Mouse (Mus musculus): ENCODE data around the gene Foxg1. TPM values are rescaled to one million over a fixed set of nuclear protein-coding genes. Genes with fewer than 3 reads are reported as not detected.

The Foxg1 gene
- polyA plus RNA-seq, 1 experiment from 2014 or later: 0.81 TPM

DNA sequence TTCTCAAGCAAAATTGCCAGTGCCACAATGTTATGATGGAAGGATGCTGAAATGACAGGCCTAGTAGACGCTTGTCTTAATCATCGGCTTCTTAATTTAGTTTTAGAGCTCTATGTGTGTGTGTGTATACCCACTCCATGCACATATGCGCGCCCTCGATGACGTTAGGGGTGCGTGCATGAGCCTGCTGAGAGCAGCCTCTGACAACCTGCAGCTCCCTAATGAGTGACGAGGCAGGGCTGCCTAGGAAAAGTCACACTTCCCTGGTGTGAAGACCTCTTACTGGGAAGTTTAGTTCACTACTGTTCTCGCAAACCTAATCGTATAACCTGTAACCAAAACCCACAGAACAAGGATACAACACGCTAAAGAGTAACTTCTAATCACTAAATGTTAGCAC, 3.0 kb upstream of the Foxg1 start:
- 4% methylated on average over 11 of the region's 11 CpGs for WGBS
- Histone ChIP-seq H3K4me3 (no peak overlapping the region), H3K4me1 (replicated peaks) (peaks cover 21% of the 10 kb centered on the region), H3K9me3 (no peaks in the 10 kb centered on the region), H3K36me3 (no peaks in the 10 kb centered on the region), H3K27ac (no peak overlapping the region), H3K27me3 (ENCODE audit: insufficient read depth, poor library complexity, severe bottlenecking) (peaks cover 100% of the 10 kb centered on the region)
- DNase-seq (ENCODE audit: low spot score): no peak

GRCm38 (mm10) chr12:49380442-49380841, 2.0 kb upstream of the Foxg1 start:
- Histone ChIP-seq H3K27ac (no peak overlapping the region), H3K9me3 (no peaks in the 10 kb centered on the region), H3K4me1 (replicated peaks) (peaks cover 27% of the 10 kb centered on the region), H3K36me3 (no peaks in the 10 kb centered on the region), H3K4me3 (no peak overlapping the region), H3K27me3 (ENCODE audit: insufficient read depth, poor library complexity, severe bottlenecking) (peaks cover 100% of the 10 kb centered on the region)
- WGBS: 1% methylated on average over 4 of the region's 4 CpGs
- DNase-seq (ENCODE audit: low spot score): no peak

DNA sequence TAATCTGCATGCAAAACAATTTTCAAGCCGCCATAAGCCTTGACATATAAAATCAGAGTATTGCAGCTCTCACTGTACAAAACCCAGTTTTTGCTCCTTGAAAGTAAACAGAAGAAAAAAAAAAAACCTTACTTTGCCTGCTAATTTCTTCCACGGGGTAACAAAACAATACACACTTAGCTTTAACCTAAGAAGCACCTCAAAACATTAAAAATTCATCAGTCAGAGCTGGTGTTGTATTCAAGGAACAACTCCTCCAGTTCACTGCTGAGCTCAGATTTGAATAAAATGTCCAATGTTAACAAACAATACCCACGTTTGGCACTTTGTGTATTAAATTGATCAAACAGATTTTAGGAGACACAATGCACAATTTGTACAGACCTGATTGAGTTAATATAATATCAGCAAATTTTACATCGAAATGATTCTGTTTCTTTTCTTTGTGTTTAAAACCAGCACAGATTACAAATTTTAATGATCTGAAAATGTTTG, 1.4 kb upstream of the Foxg1 start:
- H3K36me3 ChIP-seq: no peaks in the 10 kb centered on the region
- no peak overlapping the region for H3K4me3 ChIP-seq
- 2% methylated on average over 4 of the region's 4 CpGs for WGBS
- no peaks in the 10 kb centered on the region for H3K9me3 ChIP-seq
- H3K4me1 ChIP-seq (replicated peaks): peaks cover 28% of the 10 kb centered on the region
- H3K27ac ChIP-seq: no peak overlapping the region
- no peak for DNase-seq (ENCODE audit: low spot score)
- H3K27me3 ChIP-seq (ENCODE audit: insufficient read depth, poor library complexity, severe bottlenecking): peaks cover 100% of the 10 kb centered on the region

DNA sequence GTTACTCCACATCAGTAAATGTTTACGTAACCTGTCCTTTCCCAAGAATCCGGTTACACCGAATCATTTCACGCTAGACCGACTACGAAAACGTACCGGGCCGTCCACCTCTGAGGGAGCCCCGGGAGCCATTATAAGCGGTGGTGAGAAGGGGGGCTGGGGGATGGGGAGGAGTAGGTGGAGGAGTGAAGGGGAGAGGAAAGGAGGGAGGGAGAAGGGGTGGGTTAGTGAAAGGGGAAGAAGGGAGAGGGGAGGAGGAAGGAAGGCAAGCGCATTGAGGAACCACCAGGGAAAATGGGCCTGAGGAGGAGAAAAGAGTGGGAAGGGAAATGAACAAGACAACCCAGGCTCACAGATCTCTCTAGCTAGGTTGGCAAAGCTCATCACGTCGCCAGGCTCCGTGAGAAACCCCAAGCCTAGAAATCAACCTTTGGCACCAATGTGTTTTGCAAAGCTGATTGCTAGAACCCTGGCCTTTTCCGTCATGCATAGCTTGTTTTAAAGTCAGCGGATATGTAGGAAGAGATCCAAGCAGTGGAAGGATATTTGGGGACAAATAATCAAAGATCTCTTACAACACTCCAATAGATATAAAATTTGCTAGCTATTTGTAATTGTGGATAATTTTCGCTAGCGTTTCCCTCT, 617 bp upstream of the Foxg1 start:
- H3K9me3 ChIP-seq: no peaks in the 10 kb centered on the region
- H3K27ac ChIP-seq: no peak overlapping the region
- H3K27me3 ChIP-seq (ENCODE audit: insufficient read depth, poor library complexity, severe bottlenecking): peaks cover 100% of the 10 kb centered on the region
- under 1% methylated on average over 19 of the region's 19 CpGs for WGBS
- 0 out of 2 replicates have a peak overlapping the region, but pooled peaks have one; percentile 18 for H3K4me3 ChIP-seq
- H3K4me1 ChIP-seq (replicated peaks): peaks cover 28% of the 10 kb centered on the region
- H3K36me3 ChIP-seq: no peaks in the 10 kb centered on the region
- peak; percentile 47 for DNase-seq (ENCODE audit: low spot score)

DNA sequence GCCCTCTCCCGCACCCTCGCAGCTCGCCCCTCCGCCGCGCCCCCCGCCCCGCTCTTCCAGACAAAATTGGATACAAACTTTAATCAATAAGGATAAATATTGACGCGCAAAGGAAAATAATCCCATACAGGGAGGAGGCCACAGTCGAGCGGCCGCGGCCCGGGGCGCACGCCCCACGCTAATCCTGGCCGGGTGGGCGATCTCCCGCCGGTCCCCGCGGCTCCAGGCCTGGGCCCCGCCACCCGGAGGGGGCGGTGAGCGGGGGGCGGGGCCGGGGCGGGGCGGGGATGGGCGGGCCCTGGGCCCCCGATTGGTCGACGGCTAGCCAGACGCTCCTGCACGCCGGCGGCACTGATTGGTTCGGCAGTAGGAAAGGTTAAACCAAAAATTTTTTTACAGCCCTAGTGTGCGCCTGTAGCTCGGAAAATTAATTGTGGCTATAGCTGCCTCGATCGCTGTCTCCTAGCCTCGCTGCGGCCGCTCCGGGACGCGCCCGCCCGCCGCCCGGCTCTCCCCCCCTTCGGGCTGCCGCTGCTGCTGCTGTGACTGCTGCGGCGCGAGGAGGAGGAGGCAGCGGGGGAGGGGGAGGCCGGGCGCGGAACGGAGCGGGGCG, 1.2 kb downstream of the Foxg1 start:
- H3K9me3 ChIP-seq: no peaks in the 10 kb centered on the region
- WGBS: under 1% methylated on average over 55 of the region's 67 CpGs

DNA sequence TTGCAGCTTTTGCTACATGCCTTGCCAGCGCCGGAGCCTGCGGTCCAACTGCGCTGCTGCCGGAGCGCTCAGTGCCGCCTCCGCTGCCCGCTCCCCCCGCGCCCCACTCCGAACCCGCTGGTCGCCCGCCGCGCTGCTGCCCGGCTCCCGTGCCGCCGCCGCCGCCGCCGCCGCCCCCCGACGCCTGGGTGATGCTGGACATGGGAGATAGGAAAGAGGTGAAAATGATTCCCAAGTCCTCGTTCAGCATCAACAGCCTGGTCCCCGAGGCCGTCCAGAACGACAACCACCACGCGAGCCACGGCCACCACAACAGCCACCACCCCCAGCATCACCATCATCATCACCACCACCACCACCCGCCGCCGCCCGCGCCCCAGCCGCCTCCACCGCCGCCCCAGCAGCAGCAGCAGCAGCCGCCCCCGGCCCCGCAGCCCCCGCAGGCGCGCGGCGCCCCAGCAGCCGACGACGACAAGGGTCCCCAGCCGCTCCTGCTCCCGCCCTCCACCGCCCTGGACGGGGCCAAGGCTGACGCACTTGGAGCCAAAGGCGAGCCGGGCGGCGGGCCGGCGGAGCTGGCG, 1.9 kb downstream of the Foxg1 start:
- H3K4me1 ChIP-seq (replicated peaks): peaks cover 28% of the 10 kb centered on the region
- under 1% methylated on average over 59 of the region's 66 CpGs for WGBS
- H3K27ac ChIP-seq: peak overlapping the region; percentile 65
- peak; percentile 49 for DNase-seq (ENCODE audit: low spot score)
- H3K9me3 ChIP-seq: no peaks in the 10 kb centered on the region
- no peaks in the 10 kb centered on the region for H3K36me3 ChIP-seq
- H3K4me3 ChIP-seq: peak overlapping the region; percentile 52
- H3K27me3 ChIP-seq (ENCODE audit: insufficient read depth, poor library complexity, severe bottlenecking): peaks cover 99% of the 10 kb centered on the region

More for the DNA sequence above, 1.2 kb downstream of the Foxg1 start:
- Histone ChIP-seq H3K4me1 (replicated peaks) (peaks cover 28% of the 10 kb centered on the region), H3K27me3 (ENCODE audit: insufficient read depth, poor library complexity, severe bottlenecking) (peaks cover 99% of the 10 kb centered on the region), H3K27ac (peak overlapping the region; percentile 65; the same call in 1 of the 2 replicates), H3K4me3 (peak overlapping the region; percentile 52), H3K36me3 (no peaks in the 10 kb centered on the region)
- DNase-seq (ENCODE audit: low spot score): peak; percentile 79

- Histone ChIP-seq H3K36me3 (no peaks in the 10 kb centered on the region), H3K4me1 (replicated peaks) (peaks cover 28% of the 10 kb centered on the region), H3K27me3 (ENCODE audit: insufficient read depth, poor library complexity, severe bottlenecking) (peaks cover 99% of the 10 kb centered on the region), H3K9me3 (no peaks in the 10 kb centered on the region), H3K27ac (peak within 1 kb of the TSS; percentile 65), H3K4me3 (peak within 1 kb of the TSS; percentile 52)
- DNase-seq (ENCODE audit: low spot score): peak; percentile 64
- under 1% methylated on average over 74 of the region's 75 CpGs for WGBS
Observed at GRCm38 (mm10) chr12:49384876-49385630, 2.6 kb downstream of the Foxg1 start, which contains the start of gene Gm43517. Gene Gm43517, plus strand, starts transcription at chr12:49385174.

GRCm38 (mm10) chr12:49385631-49385990, 3.2 kb downstream of the Foxg1 start:
- H3K27me3 ChIP-seq (ENCODE audit: insufficient read depth, poor library complexity, severe bottlenecking): peaks cover 99% of the 10 kb centered on the region
- peak overlapping the region; percentile 52 for H3K4me3 ChIP-seq
- no peak for DNase-seq (ENCODE audit: low spot score)
- H3K27ac ChIP-seq: peak overlapping the region; percentile 65
- peaks cover 28% of the 10 kb centered on the region for H3K4me1 ChIP-seq (replicated peaks)
- no peaks in the 10 kb centered on the region for H3K9me3 ChIP-seq
- no peaks in the 10 kb centered on the region for H3K36me3 ChIP-seq
- WGBS: 2% methylated on average over 23 of the region's 23 CpGs

- H3K27ac ChIP-seq: no peak overlapping the region
- peak overlapping the region; percentile 52 for H3K4me3 ChIP-seq
- DNase-seq (ENCODE audit: low spot score): no peak
Observed at GRCm38 (mm10) chr12:49386081-49386805, 3.8 kb downstream of the Foxg1 start.

GRCm38 (mm10) chr12:49387856-49388598, 5.6 kb downstream of the Foxg1 start:
- DNase-seq (ENCODE audit: low spot score): no peak
- H3K27ac ChIP-seq: no peak overlapping the region
- no peaks in the 10 kb centered on the region for H3K9me3 ChIP-seq
- 10% methylated on average over 2 of the region's 2 CpGs for WGBS
- H3K27me3 ChIP-seq (ENCODE audit: insufficient read depth, poor library complexity, severe bottlenecking): peaks cover 99% of the 10 kb centered on the region
- H3K4me1 ChIP-seq (replicated peaks): peaks cover 29% of the 10 kb centered on the region
- H3K4me3 ChIP-seq: no peak overlapping the region
- H3K36me3 ChIP-seq: no peaks in the 10 kb centered on the region

More at GRCm38 (mm10) chr12:49386081-49386805, 3.8 kb downstream of the Foxg1 start:
- no peaks in the 10 kb centered on the region for H3K36me3 ChIP-seq
- no peaks in the 10 kb centered on the region for H3K9me3 ChIP-seq
- peaks cover 32% of the 10 kb centered on the region for H3K4me1 ChIP-seq (replicated peaks)
- peaks cover 99% of the 10 kb centered on the region for H3K27me3 ChIP-seq (ENCODE audit: insufficient read depth, poor library complexity, severe bottlenecking)
- WGBS: 11% methylated on average over 10 of the region's 10 CpGs

GRCm38 (mm10) chr12:49389666-49390065, 7.2 kb downstream of the Foxg1 start:
- H3K36me3 ChIP-seq: no peaks in the 10 kb centered on the region
- 2% methylated on average over 5 of the region's 5 CpGs for WGBS
- DNase-seq (ENCODE audit: low spot score): no peak
- peaks cover 12% of the 10 kb centered on the region; the same call in 1 of the 2 replicates for H3K4me1 ChIP-seq (replicated peaks)
- peaks cover 99% of the 10 kb centered on the region for H3K27me3 ChIP-seq (ENCODE audit: insufficient read depth, poor library complexity, severe bottlenecking)
- H3K27ac ChIP-seq: no peak overlapping the region
- H3K4me3 ChIP-seq: no peak overlapping the region
- H3K9me3 ChIP-seq: no peaks in the 10 kb centered on the region

Measured in hindbrain, embryonic 10.5 days (tissue).